Mouse (Mus musculus) cortical plate, adult 2 months (tissue): ENCODE data around the gene Gng2. TPM values are rescaled to one million over a fixed set of nuclear protein-coding genes. Genes with fewer than 3 reads are reported as not detected.

Experiments used
- H3K27ac ChIP-seq: fragments of 200-500 bp; 2 replicates; pipeline ENCODE4 v1.5.1; 2012; ENCODE audit warnings: low read length, control low read depth, inconsistent platforms; ENCODE audit not compliant: insufficient read depth
- H3K4me1 ChIP-seq: fragments of 200-500 bp; 2 replicates; pipeline ENCODE4 v1.6.1; 2011; ENCODE audit warnings: low read length; ENCODE audit not compliant: control insufficient read depth, insufficient read depth
- H3K4me3 ChIP-seq: fragments of 200-500 bp; 2 replicates; pipeline ENCODE4 v1.5.1; 2011; ENCODE audit warnings: mild to moderate bottlenecking, low read length, control low read depth; ENCODE audit not compliant: insufficient read depth
- CTCF ChIP-seq: fragments of 200-500 bp; IDR thresholded peaks from 2 replicates; pipeline ENCODE4 v1.5.1; 2011; ENCODE audit warnings: mild to moderate bottlenecking, control low read depth, low read length; ENCODE audit not compliant: insufficient read depth; ENCODE audit errors: extremely low read depth
- POLR2A ChIP-seq: fragments of 200-500 bp; IDR thresholded peaks from 2 replicates; pipeline ENCODE4 v1.6.1; 2011; ENCODE audit warnings: mild to moderate bottlenecking, low read length, control low read depth; ENCODE audit not compliant: insufficient read depth; ENCODE audit errors: extremely low read depth
- polyA plus RNA-seq: library from polyadenylated mRNA; depleted of rRNA; stranded (reverse); fragments of >200 nt; gene quantifications from 2 replicates; pipeline ENCODE4 v1.2.3, GENCODE M21; 2012

Gng2 gene
- polyA plus RNA-seq, 1 experiment, result 104 TPM

- Histone ChIP-seq H3K4me3 (no peak overlapping the region), H3K27ac (no peak overlapping the region), H3K4me1 (no peaks in the 10 kb centered on the region)
- TF ChIP-seq CTCF (no peak), POLR2A (no peak)
These were observed 16.6 kb upstream of the Gng2 start for GRCm38 (mm10) chr14:19994068-19994467.

GRCm38 (mm10) chr14:19993570-19993883 lies 16.1 kb upstream of the Gng2 start:
- Histone ChIP-seq H3K27ac (no peak overlapping the region), H3K4me3 (no peak overlapping the region), H3K4me1 (no peaks in the 10 kb centered on the region)
- TF ChIP-seq CTCF (no peak), POLR2A (no peak)

GRCm38 (mm10) chr14:19992873-19993569 lies 15.6 kb upstream of the Gng2 start:
- Histone ChIP-seq H3K4me1 (no peaks in the 10 kb centered on the region), H3K4me3 (no peak overlapping the region), H3K27ac (no peak overlapping the region)
- no peak for TF ChIP-seq CTCF
- TF ChIP-seq POLR2A, result no peak

DNA sequence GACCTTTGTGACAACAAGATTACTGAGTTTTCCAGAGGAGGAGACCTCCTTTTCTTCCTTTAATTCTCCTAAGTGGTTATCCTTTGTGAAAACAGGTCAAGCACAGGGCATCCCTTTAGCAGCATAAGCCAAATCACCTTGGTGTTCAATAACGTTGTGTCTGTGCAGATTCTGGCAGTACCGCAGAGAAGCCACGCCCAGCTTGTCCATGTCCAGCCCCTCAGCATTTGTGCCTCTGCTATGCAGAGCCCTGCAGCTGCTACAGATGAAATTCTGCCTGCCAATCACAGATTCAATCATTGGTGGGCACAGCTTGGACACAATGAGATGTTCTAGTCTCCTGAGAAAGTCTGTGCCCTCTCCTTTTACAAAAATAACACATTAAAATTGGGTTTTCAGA lies 14.4 kb upstream of the Gng2 start:
- H3K27ac ChIP-seq, result no peak overlapping the region
- H3K4me1 ChIP-seq, result no peaks in the 10 kb centered on the region
- no peak overlapping the region for H3K4me3 ChIP-seq
- TF ChIP-seq POLR2A (no peak), CTCF (no peak)

- H3K4me1 ChIP-seq, result peaks cover 6% of the 10 kb centered on the region
- no peak overlapping the region for H3K27ac ChIP-seq
- no peak overlapping the region for H3K4me3 ChIP-seq
- TF ChIP-seq CTCF (no peak), POLR2A (no peak)
These were observed 13.1 kb upstream of the Gng2 start for GRCm38 (mm10) chr14:19990436-19990993.

GRCm38 (mm10) chr14:19988410-19988809 lies 11.0 kb upstream of the Gng2 start:
- H3K4me3 ChIP-seq, result no peak overlapping the region
- no peak overlapping the region for H3K27ac ChIP-seq
- no peak for TF ChIP-seq POLR2A
- TF ChIP-seq CTCF, result no peak
- peaks cover 9% of the 10 kb centered on the region for H3K4me1 ChIP-seq

- H3K27ac ChIP-seq, result peak overlapping the region; percentile 77
- H3K4me3 ChIP-seq, result peak overlapping the region; percentile 6; the same call in 1 of the 2 replicates
- peaks cover 9% of the 10 kb centered on the region for H3K4me1 ChIP-seq
- TF ChIP-seq CTCF (no peak), POLR2A (no peak)
These were observed 10.0 kb upstream of the Gng2 start for GRCm38 (mm10) chr14:19987358-19987834.

DNA sequence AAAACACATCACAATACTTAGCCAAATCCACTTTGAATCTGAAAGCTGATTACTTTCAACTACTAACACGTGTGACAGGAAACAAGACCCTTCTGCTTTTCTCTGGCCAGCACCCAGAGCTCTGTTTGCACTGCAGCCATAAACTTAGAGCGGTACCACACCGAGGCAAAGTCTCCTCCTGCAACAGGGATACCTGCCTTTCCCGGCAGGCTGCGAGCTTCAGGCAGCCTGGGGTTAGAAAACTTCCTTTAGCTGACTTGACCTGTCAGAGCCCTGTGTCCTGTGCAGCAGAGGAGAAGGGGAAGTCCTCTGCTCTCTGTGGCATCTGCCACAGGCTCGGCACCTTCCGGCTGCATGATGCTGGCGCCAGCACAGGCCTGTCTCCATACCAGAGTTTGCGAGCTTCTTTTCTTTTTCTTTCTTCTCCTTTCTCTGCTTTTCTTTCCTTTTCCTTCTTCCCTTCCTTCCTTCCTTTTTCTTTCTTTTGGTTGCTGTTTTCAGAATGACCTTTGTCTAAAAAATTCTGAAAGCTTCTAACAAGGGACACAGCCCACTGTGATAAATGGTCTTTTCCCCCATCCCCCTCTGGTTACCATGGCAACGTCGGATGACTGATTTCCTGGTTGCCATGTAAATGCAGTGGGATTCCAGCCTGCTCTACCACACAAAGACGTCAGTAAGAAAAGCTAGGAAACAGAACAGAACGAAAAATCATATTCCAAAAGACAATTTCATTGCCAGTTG lies 9.4 kb upstream of the Gng2 start:
- Histone ChIP-seq H3K4me3 (peak overlapping the region; percentile 6; the same call in 1 of the 2 replicates), H3K4me1 (peaks cover 9% of the 10 kb centered on the region), H3K27ac (peak overlapping the region; percentile 77)
- no peak for TF ChIP-seq CTCF

DNA sequence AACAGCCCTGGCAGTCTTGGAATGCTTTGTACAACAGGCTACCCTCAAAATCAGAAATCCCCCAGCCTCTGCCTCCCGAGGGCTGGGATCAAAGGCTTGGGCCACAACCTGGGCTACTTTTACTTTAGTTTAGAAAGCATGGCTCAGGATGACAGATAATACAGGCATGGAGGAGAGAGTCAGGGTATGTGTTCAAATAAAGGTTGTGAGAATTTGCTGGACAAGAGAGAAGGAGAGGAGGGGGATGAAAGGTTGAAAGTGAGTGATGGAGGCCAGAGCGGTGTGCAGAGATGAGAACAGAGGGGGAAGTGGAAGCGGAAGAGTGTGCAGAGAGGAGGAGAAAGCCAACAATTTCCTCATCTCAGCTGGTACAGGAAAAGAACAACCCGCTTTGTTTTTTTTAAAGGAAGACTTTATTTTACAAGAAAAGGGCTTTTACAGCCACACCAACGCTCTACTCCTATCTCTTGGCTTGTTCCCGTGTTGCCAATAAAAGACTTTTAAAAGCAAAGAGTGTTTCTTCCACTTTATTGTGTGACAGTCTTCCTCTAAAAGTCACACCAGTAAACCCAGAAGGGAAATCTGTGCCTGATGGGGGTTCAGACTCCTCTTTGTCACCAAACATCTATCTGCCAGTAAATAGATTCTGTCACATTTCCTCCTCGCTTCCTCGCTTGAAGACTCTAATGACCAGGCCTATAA lies 8.6 kb upstream of the Gng2 start:
- no peak overlapping the region for H3K4me3 ChIP-seq
- no peak for TF ChIP-seq CTCF
- no peak for TF ChIP-seq POLR2A
- peaks cover 9% of the 10 kb centered on the region for H3K4me1 ChIP-seq
- peak overlapping the region; percentile 21 for H3K27ac ChIP-seq
